In the genomic region with DNA sequence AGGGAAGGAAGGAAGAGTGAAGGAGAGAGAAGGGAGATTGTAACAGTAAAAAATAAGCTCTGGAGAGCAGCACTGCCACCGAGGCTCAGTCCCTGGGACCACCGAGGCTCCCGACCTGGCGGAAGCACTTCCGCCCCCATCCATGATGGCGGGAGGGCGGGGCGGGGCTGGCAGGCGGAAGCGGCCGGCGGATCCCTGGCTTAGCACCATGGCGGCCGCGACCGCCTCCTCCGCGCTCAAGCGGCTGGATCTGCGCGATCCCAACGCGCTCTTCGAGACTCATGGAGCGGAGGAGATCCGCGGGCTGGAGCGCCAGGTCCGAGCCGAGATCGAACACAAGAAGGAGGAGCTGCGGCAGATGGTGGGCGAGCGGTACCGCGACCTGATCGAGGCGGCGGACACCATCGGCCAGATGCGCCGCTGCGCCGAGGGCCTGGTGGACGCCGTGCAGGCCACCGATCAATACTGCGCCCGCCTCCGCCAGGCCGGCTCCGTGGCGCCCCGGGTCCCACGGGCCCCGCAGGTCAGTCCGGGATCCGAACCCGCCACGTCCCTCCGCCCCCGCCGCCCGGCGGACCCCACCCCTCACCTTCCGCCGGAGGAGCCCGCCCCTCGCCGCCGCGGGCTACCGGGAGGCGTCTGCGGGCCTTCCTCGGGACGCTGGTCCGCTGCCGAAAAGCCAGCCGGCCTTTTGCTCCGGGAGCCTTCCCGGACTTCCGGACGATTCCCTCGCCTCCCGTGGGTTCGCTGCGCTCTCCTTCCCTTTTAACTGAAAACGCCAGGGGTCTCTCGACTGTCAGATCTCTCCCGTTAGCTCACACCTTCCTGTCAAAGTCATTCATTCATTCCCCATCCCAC, we compare ENCODE assay signal across 8 mouse cellular contexts. TPM values are rescaled to one million over a fixed set of nuclear protein-coding genes. Genes with fewer than 3 reads are reported as not detected.
DNase-seq lines count a peak whose midpoint lies in the region; ATAC-seq and TF ChIP-seq lines count a peak whose summit lies in the region.

A gene (minus strand): TSS at position 727 of the 858 bp plus-strand sequence.

- ATAC-seq in hindbrain, embryonic 16.5 days, result peak; percentile 82

- WGBS in hindbrain, embryonic 16.5 days, result under 1% methylated on average over 79 of the region's 91 CpGs

- peak; percentile 64 for DNase-seq in T-cell, adult 2 months (ENCODE audit: low spot score)
- peak; percentile 84 to 85 for DNase-seq in cerebellum, postnatal 14 days
- DNase-seq in gastrocnemius, adult 2 months, result peak; percentile 83
- peak in 1 of 2 experiments; percentile 86 for DNase-seq in left cerebral cortex, postnatal 10 days (ENCODE audit: extremely low spot score in 1 of 2, low spot score in 2 of 2)
- DNase-seq in right cerebral cortex, postnatal 14 days, result peak; percentile 67
- peak; percentile 64 to 70 for DNase-seq in urinary bladder, postnatal 4 days (ENCODE audit: low spot score in 2 of 2)

- peak within 1 kb of the TSS; percentile 86 for H3K4me3 ChIP-seq in gastrocnemius, adult 2 months
- H3K4me3 ChIP-seq in hindbrain, embryonic 16.5 days (ENCODE audit: low read length), result peak within 1 kb of the TSS; percentile 89
- peak within 1 kb of the TSS; percentile 100 for H3K4me3 ChIP-seq in megakaryocyte, embryonic 14.5 days (replicated peaks)

- H3K9ac ChIP-seq in hindbrain, embryonic 16.5 days (ENCODE audit: low read depth, low read length), result peak within 1 kb of the TSS; percentile 95

- intact Hi-C loops in gastrocnemius, adult 2 months (cut with DNase I), result loop anchor here (2.0 to 5.0 kb wide), 4 partner anchors 33 to 161 kb away; a partner anchor contains a TSS
- intact Hi-C loops in left cerebral cortex, postnatal 10 days (cut with DNase I), result no loop called here

- peaks cover 16% of the 10 kb centered on the region for H3K4me1 ChIP-seq in hindbrain, embryonic 16.5 days (ENCODE audit: control insufficient read depth, insufficient read depth, low read depth, low read length)
- peaks cover 30% of the 10 kb centered on the region for H3K4me1 ChIP-seq in megakaryocyte, embryonic 14.5 days

- H3K9me3 ChIP-seq in hindbrain, embryonic 16.5 days (ENCODE audit: control insufficient read depth, low read length), result no peaks in the 10 kb centered on the region
- H3K9me3 ChIP-seq in megakaryocyte, embryonic 14.5 days, result peaks cover 12% of the 10 kb centered on the region

- H3K4me2 ChIP-seq in hindbrain, embryonic 16.5 days (ENCODE audit: low read length), result peak within 1 kb of the TSS; percentile 78

- H3K36me3 ChIP-seq in hindbrain, embryonic 16.5 days (ENCODE audit: control insufficient read depth, insufficient read depth, low read length), result peaks cover 25% of the 10 kb centered on the region
- peaks cover 38% of the 10 kb centered on the region for H3K36me3 ChIP-seq in megakaryocyte, embryonic 14.5 days (replicated peaks; ENCODE audit: low read length)

- TF ChIP-seq CTCF in gastrocnemius, adult 2 months (IDR thresholded peaks at IDR 0.05), result no peak

- no peaks in the 10 kb centered on the region for H3K27me3 ChIP-seq in hindbrain, embryonic 16.5 days (replicated peaks; ENCODE audit: control insufficient read depth, insufficient read depth, low read length)
- peaks cover 5% of the 10 kb centered on the region for H3K27me3 ChIP-seq in megakaryocyte, embryonic 14.5 days (replicated peaks)

- peak within 1 kb of the TSS; percentile 95 for H3K27ac ChIP-seq in gastrocnemius, adult 2 months
- H3K27ac ChIP-seq in hindbrain, embryonic 16.5 days (ENCODE audit: low read depth, low read length), result peak within 1 kb of the TSS; percentile 95

RNA-seq across cellular contexts. Expression of the gene that starts here (rescaled TPM):
- total RNA-seq in gastrocnemius, adult 2 months (2021), result 1 to 10 TPM; 1.8 to 3.0 TPM
- polyA plus RNA-seq in hindbrain, embryonic 16.5 days (2015; fragmentation: Nextera tagmentation; extraction: Ambion mirVana), result 37.1 and 40.1 TPM in 2 replicates
- 10 to 100 TPM; 19.9 to 21.8 TPM for total RNA-seq in left cerebral cortex, postnatal 10 days (2021)
- polyA plus RNA-seq in megakaryocyte, embryonic 14.5 days (2012; ENCODE audit: insufficient read depth, low replicate concordance), result 20.6 and 67.1 TPM in 2 replicates

Comparison
In these comparisons a context has a peak if more than half of its experiments do, and no peak if none do; other contexts are left out.
1. RNA of the gene that starts here (total RNA-seq): 19.9 to 21.8 TPM in left cerebral cortex, postnatal 10 days; 1.8 to 3.0 TPM in gastrocnemius, adult 2 months; every median in the first group is over 4 times any median in the second.
2. Peak in every context shown above with its lines, with median percentiles within 50 percentile points of each other: H3K4me3 ChIP-seq.